Mouse (Mus musculus): ENCODE measurements at regions not wholly inside any gene's neighbourhood (a gene's known extent, or its start where the extent isn't known, plus 50 kb on each side); places are given as distances from the start of the nearest gene placed in this dataset.
A peak's percentile ranks its signal among the peaks of the same experiment; 100 is the strongest.
"Not testable (repeated sequence)": the region's sequence is repeated elsewhere in the genome, so short reads cannot be mapped to it uniquely, and the experiment has no call there.

DNA sequence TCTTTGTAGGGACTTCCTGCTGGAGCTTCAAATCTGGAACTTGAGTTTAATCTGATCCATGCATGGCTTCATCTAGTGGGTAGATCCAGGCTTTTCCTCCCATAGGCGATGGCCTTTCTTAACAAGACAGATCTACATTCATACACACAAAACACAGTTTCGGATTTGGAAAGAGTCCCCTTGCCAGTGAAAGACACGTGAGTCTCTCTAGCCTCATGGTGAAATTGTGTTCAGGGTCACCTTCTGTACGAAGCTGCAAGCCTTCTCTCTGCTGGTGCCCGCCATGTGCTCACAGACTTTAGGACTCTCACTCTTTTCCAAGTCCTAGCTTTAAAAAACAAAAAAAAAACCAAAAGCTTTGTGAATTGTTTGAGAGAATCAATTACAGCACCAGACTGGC is 51.4 kb upstream of the Dlx2 start:
- no peak overlapping the region for H3K27ac ChIP-seq (ENCODE audit: insufficient read depth, low read length)
- TF ChIP-seq POLR2A (IDR thresholded peaks at IDR 0.05; ENCODE audit: extremely low read depth, insufficient read depth, low read length), result no peak
- no peak for TF ChIP-seq CTCF (IDR thresholded peaks at IDR 0.05; ENCODE audit: extremely low read depth, insufficient read depth, low read length)

GRCm38 (mm10) chr2:71598368-71598767 is 51.8 kb upstream of the Dlx2 start:
- no peak overlapping the region for H3K4me3 ChIP-seq (ENCODE audit: insufficient read depth, low read length)
- TF ChIP-seq CTCF (IDR thresholded peaks at IDR 0.05; ENCODE audit: extremely low read depth, insufficient read depth, low read length) (no peak), POLR2A (IDR thresholded peaks at IDR 0.05; ENCODE audit: extremely low read depth, insufficient read depth, low read length) (no peak)
- H3K27ac ChIP-seq (ENCODE audit: insufficient read depth, low read length), result no peak overlapping the region
- no peaks in the 10 kb centered on the region for H3K4me1 ChIP-seq (ENCODE audit: control insufficient read depth, insufficient read depth, low read length)

More for the DNA sequence above, 51.4 kb upstream of the Dlx2 start:
- Histone ChIP-seq H3K4me1 (ENCODE audit: control insufficient read depth, insufficient read depth, low read length) (no peaks in the 10 kb centered on the region), H3K4me3 (ENCODE audit: insufficient read depth, low read length) (no peak overlapping the region)

GRCm38 (mm10) chr2:71598778-71599177 is 52.2 kb upstream of the Dlx2 start:
- Histone ChIP-seq H3K4me3 (ENCODE audit: insufficient read depth, low read length) (no peak overlapping the region), H3K27ac (ENCODE audit: insufficient read depth, low read length) (no peak overlapping the region), H3K4me1 (ENCODE audit: control insufficient read depth, insufficient read depth, low read length) (no peaks in the 10 kb centered on the region)
- TF ChIP-seq POLR2A (IDR thresholded peaks at IDR 0.05; ENCODE audit: extremely low read depth, insufficient read depth, low read length), result no peak
- peak; percentile 92 for TF ChIP-seq CTCF (IDR thresholded peaks at IDR 0.05; ENCODE audit: extremely low read depth, insufficient read depth, low read length)

GRCm38 (mm10) chr2:71600213-71600612 is 53.7 kb upstream of the Dlx2 start:
- Histone ChIP-seq H3K4me1 (ENCODE audit: control insufficient read depth, insufficient read depth, low read length) (no peaks in the 10 kb centered on the region), H3K27ac (ENCODE audit: insufficient read depth, low read length) (no peak overlapping the region), H3K4me3 (ENCODE audit: insufficient read depth, low read length) (no peak overlapping the region)
- TF ChIP-seq CTCF (IDR thresholded peaks at IDR 0.05; ENCODE audit: extremely low read depth, insufficient read depth, low read length) (no peak), POLR2A (IDR thresholded peaks at IDR 0.05; ENCODE audit: extremely low read depth, insufficient read depth, low read length) (no peak)

- TF ChIP-seq CTCF (IDR thresholded peaks at IDR 0.05; ENCODE audit: extremely low read depth, insufficient read depth, low read length), result no peak
- no peak for TF ChIP-seq POLR2A (IDR thresholded peaks at IDR 0.05; ENCODE audit: extremely low read depth, insufficient read depth, low read length)
- no peaks in the 10 kb centered on the region for H3K4me1 ChIP-seq (ENCODE audit: control insufficient read depth, insufficient read depth, low read length)
- H3K27ac ChIP-seq (ENCODE audit: insufficient read depth, low read length), result no peak overlapping the region
- no peak overlapping the region for H3K4me3 ChIP-seq (ENCODE audit: insufficient read depth, low read length)
These were observed 54.4 kb upstream of the Dlx2 start for GRCm38 (mm10) chr2:71600999-71601398.

- not testable (repeated sequence) for H3K4me3 ChIP-seq (ENCODE audit: insufficient read depth, low read length); H3K4me1 ChIP-seq (ENCODE audit: control insufficient read depth, insufficient read depth, low read length); H3K27ac ChIP-seq (ENCODE audit: insufficient read depth, low read length)
These were observed 57.2 kb upstream of the Dlx2 start for GRCm38 (mm10) chr2:71603796-71604195.

DNA sequence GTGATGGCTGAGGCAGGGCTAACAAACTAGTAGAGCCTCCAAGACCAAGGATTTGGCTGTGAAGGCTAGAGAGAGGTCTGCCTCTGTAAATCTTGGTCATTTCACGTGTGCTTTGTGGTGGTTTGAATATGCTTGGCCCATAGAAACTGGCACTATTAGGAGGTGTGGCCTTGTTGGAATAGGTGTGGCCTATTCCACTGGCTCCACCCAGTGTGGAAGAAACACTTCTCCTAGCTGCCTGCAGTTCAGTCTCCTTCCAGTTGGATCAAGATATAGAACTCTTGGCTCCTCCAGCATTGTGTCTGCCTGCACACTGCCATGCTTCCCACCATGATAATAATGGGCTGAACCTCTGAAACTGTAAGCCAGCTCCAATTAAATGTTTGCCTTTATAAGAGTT is 59.1 kb upstream of the Dlx2 start:
- no peak for TF ChIP-seq POLR2A (IDR thresholded peaks at IDR 0.05; ENCODE audit: extremely low read depth, insufficient read depth, low read length)
- no peak for TF ChIP-seq CTCF (IDR thresholded peaks at IDR 0.05; ENCODE audit: extremely low read depth, insufficient read depth, low read length)
- H3K4me1 ChIP-seq (ENCODE audit: control insufficient read depth, insufficient read depth, low read length), result peaks cover under 1% of the 10 kb centered on the region; the same call in 1 of the 2 replicates
- no peak overlapping the region for H3K4me3 ChIP-seq (ENCODE audit: insufficient read depth, low read length)
- no peak overlapping the region for H3K27ac ChIP-seq (ENCODE audit: insufficient read depth, low read length)

DNA sequence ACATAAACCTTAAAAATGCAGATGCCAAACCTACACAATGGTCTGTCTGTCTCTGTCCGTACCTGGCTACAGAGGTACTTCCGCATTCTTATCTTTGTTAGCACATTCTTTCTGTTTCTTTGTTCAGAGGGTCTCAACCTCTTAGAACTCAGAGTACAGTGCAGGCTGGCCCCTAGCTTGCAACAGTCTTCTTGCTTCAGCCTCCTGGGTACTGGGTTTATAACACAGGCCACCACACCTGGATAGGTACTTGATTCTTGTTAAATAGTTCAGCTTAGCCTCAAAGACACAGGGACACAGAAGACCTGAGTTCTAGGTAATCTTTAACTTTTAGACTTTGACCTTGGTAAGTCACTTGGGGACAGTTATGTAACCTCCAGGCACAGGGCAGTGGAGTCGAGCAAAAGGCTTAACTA is 60.5 kb upstream of the Dlx2 start:
- H3K4me3 ChIP-seq (ENCODE audit: insufficient read depth, low read length), result no peak overlapping the region
- no peak for TF ChIP-seq CTCF (IDR thresholded peaks at IDR 0.05; ENCODE audit: extremely low read depth, insufficient read depth, low read length)
- no peak for TF ChIP-seq POLR2A (IDR thresholded peaks at IDR 0.05; ENCODE audit: extremely low read depth, insufficient read depth, low read length)

GRCm38 (mm10) chr2:71613216-71613615 is 66.7 kb upstream of the Dlx2 start:
- Histone ChIP-seq H3K4me1 (ENCODE audit: control insufficient read depth, insufficient read depth, low read length) (peaks cover 2% of the 10 kb centered on the region), H3K27ac (ENCODE audit: insufficient read depth, low read length) (peak overlapping the region; percentile 17), H3K4me3 (ENCODE audit: insufficient read depth, low read length) (peak overlapping the region; percentile 16; the same call in 1 of the 2 replicates)
- TF ChIP-seq POLR2A (IDR thresholded peaks at IDR 0.05; ENCODE audit: extremely low read depth, insufficient read depth, low read length) (no peak), CTCF (IDR thresholded peaks at IDR 0.05; ENCODE audit: extremely low read depth, insufficient read depth, low read length) (no peak)

More for the DNA sequence above, 60.5 kb upstream of the Dlx2 start:
- no peak overlapping the region for H3K27ac ChIP-seq (ENCODE audit: insufficient read depth, low read length)
- H3K4me1 ChIP-seq (ENCODE audit: control insufficient read depth, insufficient read depth, low read length), result peaks cover 2% of the 10 kb centered on the region

GRCm38 (mm10) chr2:71616526-71616925 is 70.0 kb upstream of the Dlx2 start:
- Histone ChIP-seq H3K4me1 (ENCODE audit: control insufficient read depth, insufficient read depth, low read length) (no peaks in the 10 kb centered on the region), H3K27ac (ENCODE audit: insufficient read depth, low read length) (no peak overlapping the region), H3K4me3 (ENCODE audit: insufficient read depth, low read length) (no peak overlapping the region)
- TF ChIP-seq POLR2A (IDR thresholded peaks at IDR 0.05; ENCODE audit: extremely low read depth, insufficient read depth, low read length), result no peak
- TF ChIP-seq CTCF (IDR thresholded peaks at IDR 0.05; ENCODE audit: extremely low read depth, insufficient read depth, low read length), result no peak

DNA sequence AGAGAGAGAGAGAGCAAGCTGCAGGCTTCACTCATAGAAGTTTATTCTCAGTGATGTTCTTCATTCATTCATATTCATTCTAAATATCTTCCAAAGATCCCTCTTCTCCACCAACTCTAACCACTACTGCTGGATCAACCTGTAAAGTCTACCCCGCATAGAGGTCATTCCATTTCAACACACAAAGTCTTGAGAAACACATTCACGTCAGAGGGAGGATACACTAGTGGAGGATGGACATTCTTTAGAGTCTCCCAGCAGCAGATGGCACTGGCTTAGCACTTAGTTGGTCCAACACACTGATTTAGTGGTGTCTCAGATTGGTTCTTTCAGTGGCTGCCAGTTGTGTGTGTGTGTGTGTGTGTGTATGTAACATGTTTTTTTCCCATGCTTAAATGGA is 74.9 kb upstream of the Dlx2 start:
- Histone ChIP-seq H3K4me1 (ENCODE audit: control insufficient read depth, insufficient read depth, low read length) (peaks cover 6% of the 10 kb centered on the region; the same call in 1 of the 2 replicates), H3K4me3 (ENCODE audit: insufficient read depth, low read length) (no peak overlapping the region), H3K27ac (ENCODE audit: insufficient read depth, low read length) (no peak overlapping the region)
- TF ChIP-seq CTCF (IDR thresholded peaks at IDR 0.05; ENCODE audit: extremely low read depth, insufficient read depth, low read length), result no peak
- no peak for TF ChIP-seq POLR2A (IDR thresholded peaks at IDR 0.05; ENCODE audit: extremely low read depth, insufficient read depth, low read length)

Data from cortical plate, adult 2 months (tissue).